Mouse (Mus musculus) kidney, embryonic 15.5 days (tissue): ENCODE data around the gene Palld. TPM values are rescaled to one million over a fixed set of nuclear protein-coding genes. Genes with fewer than 3 reads are reported as not detected.

Source experiments
- ATAC-seq: fragments of 200-750 bp; cut with Nextera tagmentation; replicated peaks from 2 replicates; pipeline ENCODE4 v1.8.0; 2017; ENCODE audit warnings: moderate TSS enrichment; ENCODE audit not compliant: low FRiP score
- H3K27ac ChIP-seq: fragments of 300-500 bp; sonication (generic); 2 replicates; pipeline ENCODE4 v1.5.1; 2015; ENCODE audit warnings: mild to moderate bottlenecking, inconsistent platforms
- H3K27me3 ChIP-seq: fragments of 300-500 bp; sonication (generic); 2 replicates; pipeline ENCODE4 v1.6.1; 2015; ENCODE audit warnings: inconsistent platforms
- H3K36me3 ChIP-seq: fragments of 300-500 bp; sonication (generic); 2 replicates; pipeline ENCODE4 v1.6.1; 2015; ENCODE audit warnings: inconsistent platforms
- H3K4me1 ChIP-seq: fragments of 300-500 bp; sonication (generic); 2 replicates; pipeline ENCODE4 v1.6.1; 2015; ENCODE audit warnings: inconsistent platforms
- H3K4me2 ChIP-seq: fragments of 300-500 bp; sonication (generic); 2 replicates; pipeline ENCODE4 v1.6.1; 2015; ENCODE audit warnings: moderate library complexity, mild to moderate bottlenecking, inconsistent platforms
- H3K4me3 ChIP-seq: fragments of 300-500 bp; sonication (generic); replicated peaks from 2 replicates; pipeline ENCODE4 v1.5.1; 2015; ENCODE audit warnings: mild to moderate bottlenecking, inconsistent platforms
- H3K9ac ChIP-seq: fragments of 300-500 bp; sonication (generic); 2 replicates; pipeline ENCODE4 v1.6.1; 2015; ENCODE audit warnings: mild to moderate bottlenecking, inconsistent platforms
- H3K9me3 ChIP-seq: fragments of 300-500 bp; sonication (generic); replicated peaks from 2 replicates; pipeline ENCODE4 v1.6.1; 2016; ENCODE audit warnings: inconsistent platforms
- WGBS: fragments of 180-500 bp; shearing (Covaris S2); methylation state at CpG from one replicate; pipeline ENCODE4 v1.1.7; 2015; ENCODE audit warnings: mixed read lengths; 5-methylcytosine and 5-hydroxymethylcytosine counted together
- polyA plus RNA-seq: library from polyadenylated mRNA; unstranded; fragments of >200 nt; fragmentation: Nextera tagmentation; extraction: Ambion mirVana; gene quantifications from 2 replicates; pipeline ENCODE4 v1.2.1, GENCODE M21; 2015

The Palld gene
- polyA plus RNA-seq, 1 experiment from 2014 or later, result 76.7 TPM

GRCm38 (mm10) chr8:61527037-61527436 is 375.5 kb downstream of the Palld start:
- no peak for ATAC-seq
- WGBS, result 95% methylated on average over 14 of the region's 14 CpGs
- Histone ChIP-seq H3K4me1 (no peaks in the 10 kb centered on the region), H3K36me3 (peaks cover 63% of the 10 kb centered on the region), H3K9ac (no peak overlapping the region), H3K27ac (no peak overlapping the region), H3K9me3 (no peaks in the 10 kb centered on the region), H3K4me2 (no peak overlapping the region), H3K27me3 (no peaks in the 10 kb centered on the region), H3K4me3 (no peak overlapping the region)

GRCm38 (mm10) chr8:61522132-61522531 is 380.4 kb downstream of the Palld start:
- ATAC-seq, result 0 out of 2 replicates have a peak, but pooled peaks have one; percentile 18
- H3K27ac ChIP-seq, result no peak overlapping the region
- H3K27me3 ChIP-seq, result no peaks in the 10 kb centered on the region
- H3K4me1 ChIP-seq, result no peaks in the 10 kb centered on the region
- H3K9me3 ChIP-seq, result no peaks in the 10 kb centered on the region
- no peak overlapping the region for H3K4me3 ChIP-seq
- 15% methylated on average over 1 of the region's 1 CpGs for WGBS
- no peak overlapping the region for H3K9ac ChIP-seq
- peaks cover 42% of the 10 kb centered on the region for H3K36me3 ChIP-seq
- no peak overlapping the region for H3K4me2 ChIP-seq

GRCm38 (mm10) chr8:61517502-61518185 is 384.8 kb downstream of the Palld start:
- no peak overlapping the region for H3K4me3 ChIP-seq
- no peak overlapping the region for H3K4me2 ChIP-seq
- peaks cover 4% of the 10 kb centered on the region; the same call in 1 of the 2 replicates for H3K4me1 ChIP-seq
- no peak overlapping the region for H3K9ac ChIP-seq
- no peak overlapping the region for H3K27ac ChIP-seq
- ATAC-seq, result no peak
- peaks cover 46% of the 10 kb centered on the region for H3K36me3 ChIP-seq
- H3K9me3 ChIP-seq, result no peaks in the 10 kb centered on the region
- H3K27me3 ChIP-seq, result no peaks in the 10 kb centered on the region
- 72% methylated on average over 14 of the region's 14 CpGs for WGBS

- Histone ChIP-seq H3K36me3 (peaks cover 50% of the 10 kb centered on the region), H3K4me1 (peaks cover 4% of the 10 kb centered on the region; the same call in 1 of the 2 replicates), H3K27me3 (no peaks in the 10 kb centered on the region), H3K4me2 (no peak overlapping the region), H3K27ac (no peak overlapping the region), H3K9ac (no peak overlapping the region), H3K9me3 (no peaks in the 10 kb centered on the region), H3K4me3 (no peak overlapping the region)
- 73% methylated on average over 8 of the region's 8 CpGs for WGBS
- ATAC-seq, result no peak
These were observed 385.6 kb downstream of the Palld start for GRCm38 (mm10) chr8:61516745-61517501.

- peaks cover 48% of the 10 kb centered on the region for H3K36me3 ChIP-seq
- no peak overlapping the region for H3K27ac ChIP-seq
- WGBS, result 45% methylated on average over 25 of the region's 25 CpGs
- H3K27me3 ChIP-seq, result no peaks in the 10 kb centered on the region
- H3K9ac ChIP-seq, result no peak overlapping the region
- no peak overlapping the region for H3K4me2 ChIP-seq
- no peaks in the 10 kb centered on the region for H3K9me3 ChIP-seq
- H3K4me3 ChIP-seq, result no peak overlapping the region
- ATAC-seq, result peak; percentile 68
- H3K4me1 ChIP-seq, result peaks cover 4% of the 10 kb centered on the region; the same call in 1 of the 2 replicates
These were observed 386.4 kb downstream of the Palld start for GRCm38 (mm10) chr8:61515931-61516744.

GRCm38 (mm10) chr8:61515110-61515930 is 387.2 kb downstream of the Palld start:
- Histone ChIP-seq H3K9me3 (no peaks in the 10 kb centered on the region), H3K4me2 (no peak overlapping the region), H3K4me1 (peaks cover 4% of the 10 kb centered on the region; the same call in 1 of the 2 replicates), H3K36me3 (peaks cover 54% of the 10 kb centered on the region), H3K4me3 (no peak overlapping the region), H3K27ac (no peak overlapping the region), H3K27me3 (no peaks in the 10 kb centered on the region), H3K9ac (no peak overlapping the region)
- WGBS, result 92% methylated on average over 24 of the region's 24 CpGs
- ATAC-seq, result 0 out of 2 replicates have a peak, but pooled peaks have one; percentile 10

- Histone ChIP-seq H3K27ac (no peak overlapping the region), H3K9ac (no peak overlapping the region), H3K4me1 (no peaks in the 10 kb centered on the region), H3K27me3 (no peaks in the 10 kb centered on the region), H3K4me2 (no peak overlapping the region), H3K4me3 (no peak overlapping the region), H3K36me3 (peaks cover 21% of the 10 kb centered on the region), H3K9me3 (no peaks in the 10 kb centered on the region)
- no peak for ATAC-seq
These were observed 400.2 kb downstream of the Palld start for GRCm38 (mm10) chr8:61502277-61502676.

- H3K9ac ChIP-seq, result no peak overlapping the region
- WGBS, result 60% methylated on average over 3 of the region's 3 CpGs
- no peak for ATAC-seq
These were observed 401.6 kb downstream of the Palld start for GRCm38 (mm10) chr8:61500914-61501313.

GRCm38 (mm10) chr8:61499035-61499434 is 403.5 kb downstream of the Palld start:
- no peaks in the 10 kb centered on the region for H3K4me1 ChIP-seq
- no peak overlapping the region for H3K9ac ChIP-seq
- H3K27me3 ChIP-seq, result no peaks in the 10 kb centered on the region
- no peak overlapping the region for H3K4me3 ChIP-seq
- H3K9me3 ChIP-seq, result no peaks in the 10 kb centered on the region
- ATAC-seq, result no peak
- no peak overlapping the region for H3K4me2 ChIP-seq
- 56% methylated on average over 4 of the region's 4 CpGs for WGBS
- no peak overlapping the region for H3K27ac ChIP-seq
- peaks cover 28% of the 10 kb centered on the region for H3K36me3 ChIP-seq

More at GRCm38 (mm10) chr8:61500914-61501313, 401.6 kb downstream of the Palld start:
- no peaks in the 10 kb centered on the region for H3K9me3 ChIP-seq
- H3K4me2 ChIP-seq, result no peak overlapping the region
- H3K27me3 ChIP-seq, result no peaks in the 10 kb centered on the region
- no peak overlapping the region for H3K27ac ChIP-seq
- no peak overlapping the region for H3K4me3 ChIP-seq
- no peaks in the 10 kb centered on the region for H3K4me1 ChIP-seq
- peaks cover 25% of the 10 kb centered on the region for H3K36me3 ChIP-seq

GRCm38 (mm10) chr8:61497110-61497509 is 405.4 kb downstream of the Palld start:
- Histone ChIP-seq H3K36me3 (peaks cover 30% of the 10 kb centered on the region), H3K27ac (no peak overlapping the region), H3K4me2 (no peak overlapping the region), H3K9me3 (no peaks in the 10 kb centered on the region), H3K4me1 (no peaks in the 10 kb centered on the region), H3K27me3 (no peaks in the 10 kb centered on the region), H3K9ac (no peak overlapping the region), H3K4me3 (no peak overlapping the region)
- no peak for ATAC-seq
- WGBS, result 83% methylated on average over 4 of the region's 4 CpGs

GRCm38 (mm10) chr8:61488631-61489030 is 413.9 kb downstream of the Palld start:
- Histone ChIP-seq H3K36me3 (peaks cover 20% of the 10 kb centered on the region), H3K4me2 (peak overlapping the region; percentile 68), H3K9me3 (no peaks in the 10 kb centered on the region), H3K9ac (no peak overlapping the region), H3K4me3 (peak overlapping the region; percentile 75), H3K27ac (no peak overlapping the region), H3K4me1 (peaks cover 8% of the 10 kb centered on the region), H3K27me3 (no peaks in the 10 kb centered on the region)
- no peak for ATAC-seq
- WGBS, result 92% methylated on average over 8 of the region's 8 CpGs
